Mouse (Mus musculus) spleen, adult 2 months (tissue): Measurements from ENCODE around the gene Mthfd2l. TPM values are rescaled to one million over a fixed set of nuclear protein-coding genes. Genes with fewer than 3 reads are reported as not detected.

Experiments
- DNase-seq, 2 experiments: peaks; one replicate each; pipeline versions ENCODE4 v3.0.0 to v3.0.0-alpha.2; 2012 to 2021; ENCODE audit warnings: low spot score in 2 of 2, low read depth in 1 of 2
- H3K27ac ChIP-seq: fragments of 200-500 bp; 2 replicates; pipeline ENCODE4 v1.5.1; 2012; ENCODE audit warnings: low read length, inconsistent platforms; ENCODE audit not compliant: insufficient read depth
- H3K27me3 ChIP-seq: fragments of 200-500 bp; 2 replicates; pipeline ENCODE4 v1.6.1; 2012; ENCODE audit warnings: mild to moderate bottlenecking, moderate library complexity, low read length, inconsistent platforms; ENCODE audit not compliant: control insufficient read depth, insufficient read depth
- H3K36me3 ChIP-seq: fragments of 200-500 bp; 2 replicates; pipeline ENCODE4 v1.6.1; 2012; ENCODE audit warnings: mild to moderate bottlenecking, low read length, inconsistent platforms; ENCODE audit not compliant: control insufficient read depth, insufficient read depth
- H3K4me1 ChIP-seq: fragments of 200-500 bp; 2 replicates; pipeline ENCODE4 v1.6.1; 2011; ENCODE audit warnings: inconsistent platforms; ENCODE audit not compliant: control insufficient read depth, insufficient read depth, insufficient read length
- H3K4me3 ChIP-seq: fragments of 200-500 bp; 2 replicates; pipeline ENCODE4 v1.5.1; 2011; ENCODE audit warnings: mild to moderate bottlenecking, inconsistent platforms; ENCODE audit not compliant: insufficient read depth, insufficient read length; ENCODE audit errors: extremely low read depth
- CTCF ChIP-seq: fragments of 200-500 bp; IDR thresholded peaks from 2 replicates; pipeline ENCODE4 v1.5.1; 2011; ENCODE audit warnings: mild to moderate bottlenecking, inconsistent platforms; ENCODE audit not compliant: insufficient read depth, insufficient read length, insufficient replicate concordance; ENCODE audit errors: extremely low read depth
- POLR2A ChIP-seq: fragments of 200-500 bp; IDR thresholded peaks from 2 replicates; pipeline ENCODE4 v1.6.1; 2011; ENCODE audit warnings: low read depth, low read length, inconsistent platforms
- WGBS: fragments of 180-500 bp; shearing (Covaris S2); methylation state at CpG from one replicate; pipeline ENCODE4 v1.1.7; 2018; 5-methylcytosine and 5-hydroxymethylcytosine counted together
- polyA plus RNA-seq: library from polyadenylated mRNA; depleted of rRNA; stranded (reverse); fragments of >200 nt; gene quantifications from 2 replicates; pipeline ENCODE4 v1.2.3, GENCODE M21; 2012; rRNA removed

Mthfd2l gene
- polyA plus RNA-seq, 1 experiment: 8.1 TPM

- H3K4me3 ChIP-seq: no peak overlapping the region
- H3K4me1 ChIP-seq: no peaks in the 10 kb centered on the region
- 5% methylated on average over 2 of the region's 2 CpGs for WGBS
- H3K27ac ChIP-seq: no peak overlapping the region
- DNase-seq: no peak
- no peak for TF ChIP-seq CTCF
- no peaks in the 10 kb centered on the region for H3K36me3 ChIP-seq
- no peaks in the 10 kb centered on the region for H3K27me3 ChIP-seq
Observed at GRCm38 (mm10) chr5:91038547-91038946, 107.6 kb downstream of the Mthfd2l start.

- no peak for TF ChIP-seq CTCF
- TF ChIP-seq POLR2A: no peak
- Histone ChIP-seq H3K27ac (no peak overlapping the region), H3K4me3 (no peak overlapping the region), H3K36me3 (no peaks in the 10 kb centered on the region), H3K27me3 (no peaks in the 10 kb centered on the region), H3K4me1 (no peaks in the 10 kb centered on the region)
- WGBS: 80% methylated on average over 2 of the region's 2 CpGs
- no peak for DNase-seq
Observed at GRCm38 (mm10) chr5:91038963-91039362, 108.0 kb downstream of the Mthfd2l start.

- Histone ChIP-seq H3K27ac (no peak overlapping the region), H3K27me3 (no peaks in the 10 kb centered on the region), H3K36me3 (no peaks in the 10 kb centered on the region), H3K4me1 (no peaks in the 10 kb centered on the region), H3K4me3 (no peak overlapping the region)
- TF ChIP-seq POLR2A: no peak
- TF ChIP-seq CTCF: no peak
- DNase-seq: no peak
- WGBS: 82% methylated on average over 6 of the region's 6 CpGs
Observed at GRCm38 (mm10) chr5:91047987-91048386, 117.1 kb downstream of the Mthfd2l start.

GRCm38 (mm10) chr5:91048397-91048796 lies 117.5 kb downstream of the Mthfd2l start:
- 83% methylated on average over 8 of the region's 8 CpGs for WGBS
- DNase-seq: no peak
- Histone ChIP-seq H3K4me1 (no peaks in the 10 kb centered on the region), H3K36me3 (no peaks in the 10 kb centered on the region), H3K27me3 (no peaks in the 10 kb centered on the region), H3K4me3 (no peak overlapping the region), H3K27ac (no peak overlapping the region)
- no peak for TF ChIP-seq CTCF
- no peak for TF ChIP-seq POLR2A

Other genes with a start within 250 kb of the Mthfd2l start
- gene Cxcl5, start 171.8 kb upstream of the Mthfd2l start, polyA plus RNA-seq: 1.1 and 2.0 TPM in 2 replicates
- 309 and 337 TPM in 2 replicates for gene Ppbp, start 162.6 kb upstream of the Mthfd2l start, polyA plus RNA-seq
- gene Pf4, start 158.7 kb upstream of the Mthfd2l start, polyA plus RNA-seq: 189 and 240 TPM in 2 replicates
- gene Cxcl3, start 145.0 kb upstream of the Mthfd2l start, polyA plus RNA-seq: 0.06 TPM in 1 of 2 replicates, not detected in the other
- gene Cxcl15, start 136.6 kb upstream of the Mthfd2l start, polyA plus RNA-seq: not detected in 2 replicates
- gene Cxcl1, start 39.9 kb upstream of the Mthfd2l start, polyA plus RNA-seq: 1.1 and 2.5 TPM in 2 replicates
- 1.1 and 1.2 TPM in 2 replicates for gene Cxcl2, start 27.2 kb upstream of the Mthfd2l start, polyA plus RNA-seq
- gene Epgn, start 96.3 kb downstream of the Mthfd2l start, polyA plus RNA-seq: not detected in 2 replicates
- 0.02 TPM in 1 of 2 replicates, not detected in the other for gene Ereg, start 143.5 kb downstream of the Mthfd2l start, polyA plus RNA-seq
- gene Areg, start 208.5 kb downstream of the Mthfd2l start, polyA plus RNA-seq: not detected in 2 replicates